Mouse (Mus musculus): Measurements from ENCODE around the gene Esp4.
"Not testable (repeated sequence)": the region's sequence is repeated elsewhere in the genome, so short reads cannot be mapped to it uniquely, and the experiment has no call there.

Gene Esp4

GRCm38 (mm10) chr17:40598294-40598693, at the start of gene Esp4:
Gene Esp4, plus strand, starts transcription at chr17:40598594.
- DNase-seq (ENCODE audit: low spot score in 2 of 2): no peak

DNA sequence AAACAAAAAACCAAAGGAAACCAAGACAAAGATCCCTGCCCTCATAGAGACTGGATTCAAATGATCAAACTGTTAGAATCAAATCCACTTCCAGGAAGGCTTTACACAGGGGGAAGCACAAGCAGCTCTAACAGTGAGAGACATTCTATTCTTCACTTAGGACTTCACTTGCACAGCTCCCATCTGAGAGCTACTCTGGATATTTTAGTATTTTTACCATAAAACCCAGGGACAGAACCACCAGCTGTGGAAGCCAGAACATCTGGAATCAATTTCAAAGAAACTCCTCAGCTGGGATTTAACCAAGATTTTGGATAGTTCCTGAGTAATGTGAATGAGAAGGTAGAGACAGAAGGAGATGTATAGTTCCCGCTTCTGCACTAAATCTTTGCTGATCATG, 44.9 kb upstream of the Esp4 start:
- DNase-seq (ENCODE audit: low spot score in 2 of 2): no peak

GRCm38 (mm10) chr17:40561207-40561606, 37.2 kb upstream of the Esp4 start, which contains the start of gene Esp6:
Gene Esp6, plus strand, starts transcription at chr17:40561507.
- DNase-seq (ENCODE audit: low spot score in 2 of 2): no peak

DNA sequence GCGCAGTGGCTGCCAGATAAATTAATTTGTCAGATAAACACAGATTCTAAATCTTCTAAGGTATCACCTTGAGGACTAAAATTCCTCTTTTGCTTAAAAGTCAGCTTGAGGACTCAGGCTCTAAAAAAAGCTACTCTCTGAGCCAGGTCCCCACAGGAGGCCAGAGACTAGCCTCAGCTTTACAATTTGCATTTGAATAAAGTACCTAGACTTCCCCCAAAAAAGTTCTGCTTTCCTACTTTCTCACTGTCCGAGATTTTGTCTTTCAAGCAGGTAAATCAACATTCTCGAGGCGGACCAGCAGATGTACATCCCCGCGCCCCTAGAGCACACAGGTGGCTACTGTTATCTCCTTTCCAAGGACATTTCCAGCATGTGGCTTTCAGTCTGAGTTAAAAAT, 14.5 kb upstream of the Esp4 start:
- DNase-seq (ENCODE audit: low spot score in 2 of 2): not testable (repeated sequence)

- DNase-seq (ENCODE audit: low spot score in 2 of 2): no peak
These were observed 7.1 kb upstream of the Esp4 start for GRCm38 (mm10) chr17:40591297-40591696.

DNA sequence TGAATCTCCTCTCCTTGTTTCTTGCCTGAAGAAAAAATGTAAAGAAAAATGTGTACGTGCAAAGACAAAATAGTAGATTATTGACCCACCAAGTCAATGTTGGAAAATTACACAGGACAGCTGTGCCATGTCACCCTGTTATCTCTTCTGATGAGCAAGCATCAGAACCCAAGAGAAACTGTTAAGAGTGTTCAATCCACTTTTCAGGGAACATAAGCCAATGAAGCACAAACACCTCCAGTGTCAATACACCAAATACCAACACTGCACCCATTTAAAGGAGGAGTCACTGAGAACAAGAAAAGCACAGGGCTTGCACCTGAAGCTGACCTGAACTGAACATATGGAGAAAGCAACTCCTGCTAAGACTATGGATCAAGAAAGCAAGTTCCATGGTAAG, 33.4 kb downstream of the Esp4 start, which contains the start of gene Esp3:
TSS of gene Esp3 (plus strand) at position 301 of the 400 bp plus-strand sequence.
- not testable (repeated sequence) for DNase-seq (ENCODE audit: low spot score in 2 of 2)

Data from urinary bladder, postnatal 4 days (tissue).